Mouse (Mus musculus) testis, adult 2 months (tissue): ENCODE results near the gene Pigg.

Source experiments
- CTCF ChIP-seq: fragments of 200-500 bp; IDR thresholded peaks from 2 replicates; pipeline ENCODE4 v1.5.1; 2012; ENCODE audit warnings: low read depth, mild to moderate bottlenecking, inconsistent platforms, low read length, moderate library complexity; ENCODE audit not compliant: control insufficient read depth, insufficient read depth, insufficient replicate concordance
- POLR2A ChIP-seq: fragments of 200-500 bp; IDR thresholded peaks from 2 replicates; pipeline ENCODE4 v1.6.1; 2012; ENCODE audit warnings: low read depth, mild to moderate bottlenecking, inconsistent platforms, low read length, moderate library complexity; ENCODE audit not compliant: control insufficient read depth

DNA sequence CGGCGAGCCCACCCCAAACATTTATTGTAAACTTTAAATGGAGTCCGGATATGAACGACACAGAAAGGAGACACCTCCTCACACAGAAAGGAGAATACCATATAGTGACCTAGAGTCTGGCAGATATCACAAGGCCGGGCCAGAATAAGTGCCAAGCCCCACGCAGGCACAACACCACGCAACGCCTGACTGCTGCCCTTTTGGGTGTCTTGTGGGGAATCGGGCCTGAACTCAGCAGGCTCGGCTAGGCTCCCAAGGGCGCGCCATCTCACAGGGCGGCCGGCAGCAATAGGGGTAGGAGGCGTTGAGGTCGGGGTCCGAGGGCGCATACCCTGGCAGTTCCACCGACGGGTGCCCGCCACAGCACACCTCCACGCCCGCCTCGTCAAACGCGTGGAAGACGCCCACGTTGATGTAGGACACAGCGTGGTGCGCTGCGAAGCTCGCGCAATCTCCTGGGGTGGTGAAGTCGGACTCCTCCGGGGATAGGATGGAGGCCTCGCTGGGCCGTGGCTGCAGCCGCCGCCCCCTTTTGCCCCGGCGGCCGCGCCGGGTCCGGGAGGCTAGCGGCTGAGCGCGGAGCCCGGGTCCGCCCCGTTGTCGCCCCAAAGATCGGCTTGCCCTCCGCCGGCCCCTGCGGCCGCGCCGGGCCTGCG is 54.0 kb downstream of the Pigg start:
- TF ChIP-seq POLR2A = no peak
- no peak for TF ChIP-seq CTCF
